8 mouse cellular contexts compared by ENCODE assay signal in the genomic region with DNA sequence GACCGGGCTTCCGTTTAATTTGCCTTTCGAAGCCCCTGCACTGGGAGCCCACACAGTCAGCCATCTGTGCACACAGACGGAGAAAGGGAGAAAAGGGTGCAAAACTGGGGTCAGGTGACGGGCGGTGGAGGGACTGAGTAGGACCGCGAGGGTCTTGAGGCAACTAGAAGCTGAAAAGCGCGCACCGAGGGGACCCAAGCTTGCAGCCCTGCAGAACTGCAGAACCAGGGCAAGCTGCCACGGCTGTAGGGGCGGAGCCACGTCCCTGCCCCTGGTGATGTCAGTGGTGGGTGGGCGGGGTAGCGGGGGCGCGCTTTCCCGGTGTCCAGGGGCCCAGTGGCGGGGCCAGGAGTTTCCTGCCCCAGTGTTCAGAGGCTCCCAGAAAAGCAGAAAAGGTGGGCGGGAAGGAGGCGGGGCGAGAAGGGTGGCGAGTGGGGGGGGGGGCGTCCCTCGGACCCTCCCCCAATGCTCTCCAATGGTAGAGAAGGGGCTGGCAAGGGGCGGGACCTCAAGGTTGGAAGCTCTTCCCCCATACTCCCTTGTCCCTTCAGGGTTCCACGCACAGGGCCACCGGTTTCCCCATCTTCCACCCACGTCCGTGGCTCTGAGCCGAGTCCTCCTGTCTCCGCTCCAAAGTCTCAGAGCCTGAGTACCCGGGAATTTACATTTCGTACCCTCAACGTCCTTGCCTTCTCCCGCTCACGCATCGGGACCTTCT. TPM values are rescaled to one million over a fixed set of nuclear protein-coding genes. Genes with fewer than 3 reads are reported as not detected.
DNase-seq lines count a peak whose midpoint lies in the region; ATAC-seq and TF ChIP-seq lines count a peak whose summit lies in the region.

No protein-coding gene starts in this region.

- WGBS in lung, embryonic 14.5 days, result under 1% methylated on average over 38 of the region's 39 CpGs
- whole genome bisulfite sequencing in hindbrain, embryonic 15.5 days, result under 1% methylated on average over 39 of the region's 39 CpGs
- WGBS in liver, embryonic 11.5 days, result 1% methylated on average over 39 of the region's 39 CpGs

- H3K9ac ChIP-seq in lung, embryonic 14.5 days, result peak overlapping the region; percentile 43
- H3K9ac ChIP-seq in hindbrain, embryonic 15.5 days, result peak overlapping the region; percentile 54
- 0 out of 2 replicates have a peak overlapping the region, but pooled peaks have one; percentile 10 for H3K9ac ChIP-seq in liver, embryonic 11.5 days (ENCODE audit: low read depth, low read length)

- peaks cover 57% of the 10 kb centered on the region for H3K27me3 ChIP-seq in lung, embryonic 14.5 days (ENCODE audit: insufficient read depth, low read length)
- peaks cover 22% of the 10 kb centered on the region for H3K27me3 ChIP-seq in hindbrain, embryonic 15.5 days
- peaks cover 64% of the 10 kb centered on the region for H3K27me3 ChIP-seq in liver, embryonic 11.5 days (replicated peaks; ENCODE audit: control insufficient read depth, insufficient read depth, low read length)

- no peak for TF ChIP-seq CTCF in lung, embryonic 14.5 days (IDR thresholded peaks at IDR 0.05; ENCODE audit: low read depth)

- peak overlapping the region; percentile 43 for H3K4me3 ChIP-seq in lung, embryonic 14.5 days (ENCODE audit: low read depth, low read length)
- H3K4me3 ChIP-seq in hindbrain, embryonic 15.5 days, result peak overlapping the region; percentile 46
- peak overlapping the region; percentile 45 for H3K4me3 ChIP-seq in liver, embryonic 11.5 days (ENCODE audit: low read depth, low read length)

- peak overlapping the region; percentile 66 for H3K4me2 ChIP-seq in lung, embryonic 14.5 days
- peak overlapping the region; percentile 72 for H3K4me2 ChIP-seq in hindbrain, embryonic 15.5 days
- peak overlapping the region; percentile 72 for H3K4me2 ChIP-seq in liver, embryonic 11.5 days

- no peaks in the 10 kb centered on the region for H3K36me3 ChIP-seq in lung, embryonic 14.5 days (ENCODE audit: insufficient read depth)
- no peaks in the 10 kb centered on the region for H3K36me3 ChIP-seq in hindbrain, embryonic 15.5 days
- H3K36me3 ChIP-seq in liver, embryonic 11.5 days (ENCODE audit: control insufficient read depth, insufficient read depth, low read length), result no peaks in the 10 kb centered on the region

- ATAC-seq in lung, embryonic 14.5 days (ENCODE audit: insufficient read depth), result peak; percentile 94
- peak; percentile 93 for ATAC-seq in hindbrain, embryonic 15.5 days (ENCODE audit: low FRiP score, low read depth)
- peak; percentile 85 for ATAC-seq in liver, embryonic 11.5 days (replicated peaks; ENCODE audit: low FRiP score)

- peak; percentile 86 for DNase-seq in lung, embryonic 14.5 days
- DNase-seq in lung, postnatal 25 days (ENCODE audit: low spot score), result no peak
- peak; percentile 96 for DNase-seq in brain, adult 2 months (ENCODE audit: low read depth, low spot score)
- peak; percentile 5 for DNase-seq in fat pad, adult 2 months (ENCODE audit: extremely low read depth, low read depth, low spot score)
- peak; percentile 82 for DNase-seq in liver, embryonic 11.5 days (ENCODE audit: low spot score)
- DNase-seq in retina, embryonic 14.5 days (ENCODE audit: low spot score), result peak; percentile 85
- DNase-seq in B cell, adult 2 months, result no peak

- H3K9me3 ChIP-seq in lung, embryonic 14.5 days (ENCODE audit: low read depth, low read length), result no peaks in the 10 kb centered on the region
- H3K9me3 ChIP-seq in hindbrain, embryonic 15.5 days, result no peaks in the 10 kb centered on the region
- H3K9me3 ChIP-seq in liver, embryonic 11.5 days (ENCODE audit: control insufficient read depth, low read length), result no peaks in the 10 kb centered on the region

- 0 out of 2 replicates have a peak, but pooled peaks cover 3% of the 10 kb centered on the region for H3K4me1 ChIP-seq in lung, embryonic 14.5 days (ENCODE audit: insufficient read depth)
- H3K4me1 ChIP-seq in hindbrain, embryonic 15.5 days (replicated peaks), result peaks cover 21% of the 10 kb centered on the region
- no peaks in the 10 kb centered on the region; the same call in 1 of the 2 replicates for H3K4me1 ChIP-seq in liver, embryonic 11.5 days (replicated peaks; ENCODE audit: control insufficient read depth, insufficient read depth, low read length)

- no peak overlapping the region for H3K27ac ChIP-seq in lung, embryonic 14.5 days (ENCODE audit: low read depth)
- peak overlapping the region; percentile 95 for H3K27ac ChIP-seq in hindbrain, embryonic 15.5 days (replicated peaks)
- H3K27ac ChIP-seq in liver, embryonic 11.5 days (ENCODE audit: low read depth, low read length), result no peak overlapping the region

RNA-seq across cellular contexts. Expression of gene Nrn1, which starts 1.1 kb away (rescaled TPM):
- polyA plus RNA-seq in lung, embryonic 14.5 days (2014; fragmentation: Nextera tagmentation; extraction: Ambion mirVana), result 0.12 and 0.42 TPM in 2 replicates
- polyA plus RNA-seq in hindbrain, embryonic 15.5 days (2015; fragmentation: Nextera tagmentation; extraction: Ambion mirVana), result 76.0 and 78.5 TPM in 2 replicates
- 6.4 and 6.9 TPM in 2 replicates for polyA plus RNA-seq in liver, embryonic 11.5 days (2014; fragmentation: Nextera tagmentation; extraction: Ambion mirVana)

Comparison
In these comparisons a context has a peak if more than half of its experiments do, and no peak if none do; other contexts are left out.
1. DNase-seq: peak in lung, embryonic 14.5 days (single experiment), brain, adult 2 months (single experiment), fat pad, adult 2 months (single experiment), liver, embryonic 11.5 days (single experiment) and retina, embryonic 14.5 days (single experiment); none in lung, postnatal 25 days (single experiment) and B cell, adult 2 months (0 of 2).
2. Peak in every context shown above with its lines, with median percentiles within 50 percentile points of each other: ATAC-seq, H3K4me2 ChIP-seq, H3K4me3 ChIP-seq and H3K9ac ChIP-seq.